Mouse (Mus musculus) limb, embryonic 14.5 days (tissue): ENCODE measurements at regions not wholly inside any gene's neighbourhood (a gene's known extent, or its start where the extent isn't known, plus 50 kb on each side); places are given as distances from the start of the nearest gene placed in this dataset.

Experiments
- ATAC-seq: fragments of 200-750 bp; cut with Nextera tagmentation; 2 replicates; pipeline ENCODE4 v1.8.0; 2017; ENCODE audit warnings: low read depth, moderate number of reproducible peaks, moderate TSS enrichment; ENCODE audit not compliant: low FRiP score
- DNase-seq: peaks from one replicate; pipeline ENCODE4 v3.0.0-alpha.2; 2015; ENCODE audit warnings: low spot score
- H3K27ac ChIP-seq: fragments of 300-500 bp; sonication (generic); replicated peaks from 2 replicates; pipeline ENCODE4 v1.5.1; 2014; ENCODE audit warnings: low read depth, mild to moderate bottlenecking, low read length, moderate library complexity, mixed read lengths
- H3K27me3 ChIP-seq: fragments of 300-500 bp; sonication (generic); 2 replicates; pipeline ENCODE4 v1.6.1; 2014; ENCODE audit warnings: low read length, mixed read lengths; ENCODE audit not compliant: control insufficient read depth, insufficient read depth
- H3K36me3 ChIP-seq: fragments of 300-500 bp; sonication (generic); 2 replicates; pipeline ENCODE4 v1.6.1; 2014; ENCODE audit warnings: mild to moderate bottlenecking, low read length, moderate library complexity, mixed read lengths; ENCODE audit not compliant: control insufficient read depth, insufficient read depth
- H3K4me1 ChIP-seq: fragments of 300-500 bp; sonication (generic); 2 replicates; pipeline ENCODE4 v1.6.1; 2014; ENCODE audit warnings: antibody characterized with exemption, low read length, mixed read lengths; ENCODE audit not compliant: control insufficient read depth, insufficient read depth
- H3K4me2 ChIP-seq: fragments of 300-500 bp; sonication (generic); replicated peaks from 2 replicates; pipeline ENCODE4 v1.6.1; 2014; ENCODE audit warnings: low read depth, mild to moderate bottlenecking, low read length, moderate library complexity; ENCODE audit not compliant: severe bottlenecking
- H3K4me3 ChIP-seq: fragments of 300-500 bp; sonication (generic); replicated peaks from 2 replicates; pipeline ENCODE4 v1.5.1; 2014; ENCODE audit warnings: low read length
- H3K9ac ChIP-seq: fragments of 300-500 bp; sonication (generic); 2 replicates; pipeline ENCODE4 v1.6.1; 2014; ENCODE audit warnings: mild to moderate bottlenecking, low read depth, low read length, moderate library complexity; ENCODE audit not compliant: severe bottlenecking
- H3K9me3 ChIP-seq: fragments of 300-500 bp; sonication (generic); 2 replicates; pipeline ENCODE4 v1.6.1; 2016; ENCODE audit warnings: low read length; ENCODE audit not compliant: control insufficient read depth
- POLR2A ChIP-seq: fragments of 200-500 bp; IDR thresholded peaks from 2 replicates; pipeline ENCODE4 v1.8.0; 2012; ENCODE audit warnings: inconsistent platforms, mild to moderate bottlenecking, moderate library complexity, borderline replicate concordance; ENCODE audit not compliant: insufficient read depth, insufficient read length; ENCODE audit errors: extremely low read depth
- WGBS: fragments of 180-500 bp; shearing (Covaris S2); extraction: QIAGEN DNeasy Blood & Tissue Kit; methylation state at CpG from one replicate; pipeline ENCODE4 v1.1.7; 2014; 5-methylcytosine and 5-hydroxymethylcytosine counted together

DNA sequence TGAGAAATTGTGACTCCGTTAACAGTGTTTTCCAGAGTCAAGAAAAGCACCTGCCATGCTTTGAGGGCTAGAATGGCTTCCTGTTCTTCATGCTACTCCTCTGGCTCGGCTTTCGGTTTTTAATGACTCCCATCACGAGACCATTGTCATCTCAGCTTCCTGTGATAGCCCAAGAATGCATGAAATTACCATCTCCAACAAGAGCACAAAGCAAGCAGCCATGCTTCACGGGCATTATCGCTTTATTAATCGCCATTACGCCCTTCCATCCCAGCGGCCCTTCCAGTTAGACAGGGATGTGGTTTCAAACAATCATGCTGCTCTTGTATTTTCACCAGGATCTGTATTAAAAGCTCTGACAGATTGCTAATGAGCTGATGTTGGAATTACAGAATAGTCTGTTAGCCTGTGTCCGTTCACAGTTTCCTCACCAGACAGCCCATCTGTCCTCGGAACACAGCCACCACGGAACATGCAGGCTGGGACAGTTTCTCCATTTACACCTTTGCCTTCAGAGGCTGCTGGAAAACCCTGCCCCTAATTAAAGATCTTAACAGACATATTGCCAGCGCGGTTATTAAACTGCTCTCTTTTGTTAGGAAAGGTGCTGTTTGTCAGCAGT, 69.5 kb upstream of the Barhl2 start:
- Histone ChIP-seq H3K4me2 (no peak overlapping the region), H3K27ac (no peak overlapping the region), H3K36me3 (no peaks in the 10 kb centered on the region), H3K9ac (no peak overlapping the region), H3K27me3 (no peaks in the 10 kb centered on the region), H3K9me3 (no peaks in the 10 kb centered on the region), H3K4me3 (no peak overlapping the region), H3K4me1 (no peaks in the 10 kb centered on the region)
- no peak for ATAC-seq
- TF ChIP-seq POLR2A: no peak
- DNase-seq: no peak
- WGBS: 73% methylated on average over 14 of the region's 14 CpGs

DNA sequence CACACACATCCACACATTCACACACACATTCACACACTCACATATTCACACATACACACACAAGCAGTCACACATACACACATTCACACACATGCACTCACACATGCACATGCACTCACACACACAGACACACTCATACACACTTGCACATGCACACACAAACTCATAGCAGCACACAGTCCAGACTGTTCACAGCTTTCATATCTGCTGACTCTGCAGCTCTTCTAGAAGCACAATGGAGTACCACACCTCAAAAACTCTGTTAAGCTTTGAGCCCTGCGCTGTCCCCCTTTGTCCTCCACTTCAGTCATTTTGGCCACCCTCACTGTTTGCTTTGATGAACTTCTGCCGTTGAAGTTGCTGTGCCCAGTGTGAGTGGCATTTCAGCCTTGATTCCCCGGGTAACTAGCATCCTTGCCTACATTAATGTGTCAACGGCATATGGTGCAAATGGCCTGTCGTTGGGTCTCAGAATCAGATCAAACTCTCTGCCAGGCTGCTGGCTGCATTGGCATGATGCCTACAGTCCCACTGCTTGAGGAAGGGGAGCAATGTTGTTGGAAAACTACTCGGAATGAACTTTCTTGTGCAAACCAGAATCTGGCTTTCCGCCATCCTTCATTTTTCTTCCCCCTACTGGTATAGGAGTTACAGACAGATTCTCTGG, 54.6 kb upstream of the Barhl2 start:
- no peak overlapping the region for H3K4me3 ChIP-seq
- H3K4me2 ChIP-seq: no peak overlapping the region
- ATAC-seq (no peak), DNase-seq (no peak)
- no peaks in the 10 kb centered on the region for H3K27me3 ChIP-seq
- H3K9ac ChIP-seq: no peak overlapping the region
- no peaks in the 10 kb centered on the region for H3K4me1 ChIP-seq
- WGBS: 70% methylated on average over 7 of the region's 7 CpGs
- TF ChIP-seq POLR2A: no peak
- no peaks in the 10 kb centered on the region for H3K36me3 ChIP-seq
- no peak overlapping the region for H3K27ac ChIP-seq
- H3K9me3 ChIP-seq: no peaks in the 10 kb centered on the region

DNA sequence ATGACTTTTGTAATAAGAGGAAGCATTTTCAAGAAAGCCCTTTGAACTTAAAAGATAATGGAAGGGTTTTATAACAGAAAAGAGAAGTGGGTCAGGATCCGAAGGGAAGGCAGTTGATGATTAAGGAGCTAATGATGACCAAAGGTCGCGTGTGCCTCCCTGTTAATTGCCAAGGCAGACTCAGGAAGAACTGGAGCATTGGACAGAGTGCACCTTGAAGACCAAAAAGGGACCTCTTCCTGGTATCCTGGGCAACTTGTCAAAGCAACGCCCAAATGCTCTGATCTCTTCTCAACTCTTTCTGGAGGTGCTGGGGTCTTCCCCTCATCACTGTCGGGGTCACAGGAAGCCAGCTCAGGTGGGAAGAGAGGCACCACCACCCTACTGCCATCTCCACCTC, 49.9 kb upstream of the Barhl2 start:
- no peaks in the 10 kb centered on the region for H3K27me3 ChIP-seq
- H3K9me3 ChIP-seq: no peaks in the 10 kb centered on the region
- TF ChIP-seq POLR2A: no peak
- no peak overlapping the region for H3K9ac ChIP-seq
- no peak overlapping the region for H3K4me3 ChIP-seq
- ATAC-seq (no peak), DNase-seq (no peak)
- no peak overlapping the region for H3K4me2 ChIP-seq
- no peaks in the 10 kb centered on the region for H3K36me3 ChIP-seq
- H3K4me1 ChIP-seq: no peaks in the 10 kb centered on the region
- H3K27ac ChIP-seq: no peak overlapping the region
- 64% methylated on average over 5 of the region's 5 CpGs for WGBS
